Mouse (Mus musculus) CH12.LX (cell line): ENCODE measurements at regions not wholly inside any gene's neighbourhood (a gene's known extent, or its start where the extent isn't known, plus 50 kb on each side); places are given as distances from the start of the nearest gene placed in this dataset.

Source experiments
- DNase-seq: peaks from one replicate; pipeline ENCODE4 v3.0.0-alpha.2; 2013; ENCODE audit errors: extremely low read depth
- H3K27ac ChIP-seq: 2 replicates; pipeline ENCODE4 v1.5.1; 2012; ENCODE audit warnings: low read depth, mild to moderate bottlenecking, control low read depth, moderate library complexity; ENCODE audit not compliant: insufficient read depth
- H3K27me3 ChIP-seq: replicated peaks from 2 replicates; pipeline ENCODE3; 2012; ENCODE audit warnings: inconsistent platforms
- H3K36me3 ChIP-seq, 2 experiments: replicated peaks in 1 of 2; 2 replicates each; pipeline versions ENCODE3 to v1.6.1; 2012; ENCODE audit warnings: inconsistent platforms in 1 of 2, low read length in 1 of 2, mild to moderate bottlenecking in 1 of 2, mixed read lengths in 1 of 2, moderate library complexity in 1 of 2; ENCODE audit not compliant: control insufficient read depth in 1 of 2, insufficient read depth in 1 of 2
- H3K4me1 ChIP-seq, 2 experiments: 2 replicates each; pipeline ENCODE4 v1.6.1; 2012; ENCODE audit warnings: inconsistent platforms in 1 of 2, moderate library complexity in 1 of 2; ENCODE audit not compliant: insufficient read depth in 2 of 2, control insufficient read depth in 1 of 2
- H3K4me2 ChIP-seq: 2 replicates; pipeline ENCODE4 v1.6.1; 2012; ENCODE audit warnings: low read depth, mild to moderate bottlenecking, control low read depth; ENCODE audit not compliant: poor library complexity, insufficient read depth, severe bottlenecking
- H3K4me3 ChIP-seq, 3 experiments: fragments of 150-350 bp in 1 of 3; sonication (generic) in 1 of 3; replicated peaks in 1 of 3; 2 replicates each; pipeline versions ENCODE3 to v1.5.1; 2011 to 2012; ENCODE audit warnings: low read depth in 2 of 3, low read length in 2 of 3, mild to moderate bottlenecking in 2 of 3, moderate library complexity in 2 of 3, control low read depth in 1 of 3, improper control_type of control experiment in 1 of 3, inconsistent platforms in 1 of 3, mixed read lengths in 1 of 3; ENCODE audit not compliant: poor library complexity in 1 of 3
- H3K79me2 ChIP-seq: replicated peaks from 2 replicates; pipeline ENCODE4 v1.6.1; 2012; ENCODE audit warnings: mild to moderate bottlenecking, moderate library complexity; ENCODE audit not compliant: control insufficient read depth, poor library complexity, insufficient read depth, severe bottlenecking; ENCODE audit errors: extremely low read depth
- H3K9ac ChIP-seq: 2 replicates; pipeline ENCODE4 v1.6.1; 2012; ENCODE audit warnings: low read depth, mild to moderate bottlenecking, control low read depth, moderate library complexity; ENCODE audit not compliant: insufficient read depth
- H3K9me3 ChIP-seq: replicated peaks from 2 replicates; pipeline ENCODE3; 2012; ENCODE audit warnings: low read length, inconsistent platforms, mixed read lengths
- BHLHE40 ChIP-seq: IDR thresholded peaks from 2 replicates; pipeline ENCODE4 v1.6.1; 2011; ENCODE audit warnings: mild to moderate bottlenecking, low read depth, low read length, improper control_type of control experiment
- CHD2 ChIP-seq: IDR thresholded peaks from 2 replicates; pipeline ENCODE4 v1.6.1; 2011; ENCODE audit warnings: low read length, improper control_type of control experiment
- CTCF ChIP-seq, 2 experiments: IDR thresholded peaks in 1 of 2; conservative IDR thresholded peaks in 1 of 2; 2 replicates each; pipeline ENCODE4 v1.5.1; 2011 to 2012; ENCODE audit warnings: low read depth in 2 of 2, low read length in 2 of 2, improper control_type of control experiment in 1 of 2, inconsistent platforms in 1 of 2, mild to moderate bottlenecking in 1 of 2, moderate library complexity in 1 of 2
- ELF1 ChIP-seq: IDR thresholded peaks from 2 replicates; pipeline ENCODE4 v1.6.1; 2014; ENCODE audit warnings: low read depth, mild to moderate bottlenecking, inconsistent platforms, low read length, improper control_type of control experiment
- ETS1 ChIP-seq: conservative IDR thresholded peaks from 2 replicates; pipeline ENCODE4 v1.6.1; 2012; ENCODE audit warnings: low read depth, mild to moderate bottlenecking, inconsistent platforms, low read length, improper control_type of control experiment, moderate library complexity
- GABPA ChIP-seq: IDR thresholded peaks from 2 replicates; pipeline ENCODE4 v1.6.1; 2012; ENCODE audit warnings: low read depth, low read length, improper control_type of control experiment, inconsistent platforms; ENCODE audit not compliant: insufficient replicate concordance
- JUND ChIP-seq: conservative IDR thresholded peaks from 2 replicates; pipeline ENCODE4 v1.6.1; 2011; ENCODE audit warnings: low read depth, low read length, improper control_type of control experiment
- MAFK ChIP-seq: IDR thresholded peaks from 2 replicates; pipeline ENCODE4 v1.6.1; 2011; ENCODE audit warnings: low read length, improper control_type of control experiment; ENCODE audit not compliant: insufficient replicate concordance
- MAX ChIP-seq: IDR thresholded peaks from 2 replicates; pipeline ENCODE4 v1.6.1; 2011; ENCODE audit warnings: low read length, improper control_type of control experiment
- MAZ ChIP-seq: IDR thresholded peaks from 2 replicates; pipeline ENCODE4 v1.6.1; 2012; ENCODE audit warnings: low read depth, mild to moderate bottlenecking, inconsistent platforms, low read length, improper control_type of control experiment, moderate library complexity
- NRF1 ChIP-seq: IDR thresholded peaks from 2 replicates; pipeline ENCODE4 v1.6.1; 2014; ENCODE audit warnings: low read depth, mild to moderate bottlenecking, inconsistent platforms, low read length, improper control_type of control experiment, moderate library complexity
- POLR2A ChIP-seq: IDR thresholded peaks from 2 replicates; pipeline ENCODE4 v1.6.1; 2011; ENCODE audit warnings: low read depth, mild to moderate bottlenecking, improper control_type of control experiment, low read length
- POLR2AphosphoS2 ChIP-seq: IDR thresholded peaks from 2 replicates; pipeline ENCODE4 v1.6.1; 2011; ENCODE audit warnings: low read depth, low read length, improper control_type of control experiment
- RAD21 ChIP-seq: IDR thresholded peaks from 2 replicates; pipeline ENCODE4 v1.6.1; 2011; ENCODE audit warnings: low read depth, mild to moderate bottlenecking, low read length, improper control_type of control experiment, moderate library complexity
- RCOR1 ChIP-seq: conservative IDR thresholded peaks from 2 replicates; pipeline ENCODE4 v1.6.1; 2012; ENCODE audit warnings: low read depth, mild to moderate bottlenecking, inconsistent platforms, low read length, improper control_type of control experiment
- TBP ChIP-seq: conservative IDR thresholded peaks from 2 replicates; pipeline ENCODE4 v1.6.1; 2011; ENCODE audit warnings: low read depth, low read length, improper control_type of control experiment
- TCF12 ChIP-seq: IDR thresholded peaks from 2 replicates; pipeline ENCODE4 v1.6.1; 2014; ENCODE audit warnings: low read depth, mild to moderate bottlenecking, inconsistent platforms, low read length, improper control_type of control experiment
- UBTF ChIP-seq: IDR thresholded peaks from 2 replicates; pipeline ENCODE4 v1.6.1; 2012; ENCODE audit warnings: low read depth, mild to moderate bottlenecking, inconsistent platforms, low read length, improper control_type of control experiment, moderate library complexity
- USF1 ChIP-seq: IDR thresholded peaks from 2 replicates; pipeline ENCODE4 v1.6.1; 2014; ENCODE audit warnings: low read depth, mild to moderate bottlenecking, inconsistent platforms, low read length, improper control_type of control experiment
- USF2 ChIP-seq: conservative IDR thresholded peaks from 2 replicates; pipeline ENCODE4 v1.6.1; 2011; ENCODE audit warnings: low read depth, low read length, improper control_type of control experiment
- ZC3H11A ChIP-seq: IDR thresholded peaks from 2 replicates; pipeline ENCODE4 v1.6.1; 2012; ENCODE audit warnings: low read depth, mild to moderate bottlenecking, inconsistent platforms, low read length, improper control_type of control experiment
- ZMIZ1 ChIP-seq: IDR thresholded peaks from 2 replicates; pipeline ENCODE4 v1.6.1; 2012; ENCODE audit warnings: low read depth, mild to moderate bottlenecking, inconsistent platforms, low read length, improper control_type of control experiment
- ZNF384 ChIP-seq: IDR thresholded peaks from 2 replicates; pipeline ENCODE4 v1.6.1; 2012; ENCODE audit warnings: low read depth, low read length, improper control_type of control experiment, inconsistent platforms
- dilution Hi-C: fragments of 300-500 bp; cut with MboI; formaldehyde crosslinking; loops from 2 replicates; pipeline ENCODE4 v1.14.3; 2020; ENCODE audit warnings: low sequenced_read_pairs; ENCODE audit not compliant: extremely low pct_unique_long_range_greater_than_20kb, extremely low pct_ligation_motif_present
- in situ Hi-C: fragments of 300-500 bp; cut with MboI; formaldehyde crosslinking; loops from 3 replicates; pipeline ENCODE4 v1.14.3; 2019; ENCODE audit warnings: low sequenced_read_pairs, low pct_ligation_motif_present, low pct_unique_long_range_greater_than_20kb, mixed read lengths

GRCm38 (mm10) chr2:139032105-139032812, 461.5 kb upstream of the Sptlc3 start:
- in situ Hi-C loops = no loop called here

GRCm38 (mm10) chr2:139034800-139035199, 458.9 kb upstream of the Sptlc3 start:
- no peak overlapping the region for H3K4me3 ChIP-seq
- no peak overlapping the region for H3K27ac ChIP-seq
- peaks cover 25% of the 10 kb centered on the region for H3K9me3 ChIP-seq
- dilution Hi-C loops (no loop called here), in situ Hi-C loops (no loop called here)
- no peaks in the 10 kb centered on the region for H3K36me3 ChIP-seq
- no peak overlapping the region for H3K9ac ChIP-seq
- no peaks in the 10 kb centered on the region for H3K79me2 ChIP-seq
- H3K27me3 ChIP-seq = no peaks in the 10 kb centered on the region
- H3K4me2 ChIP-seq = no peak overlapping the region
- H3K4me1 ChIP-seq = no peaks in the 10 kb centered on the region
- DNase-seq = no peak
- TF ChIP-seq RAD21 = no peak
- TF ChIP-seq POLR2AphosphoS2 = no peak
- TF ChIP-seq USF2 = no peak
- no peak for TF ChIP-seq ETS1
- TF ChIP-seq ZNF384 = no peak
- no peak for TF ChIP-seq POLR2A
- no peak for TF ChIP-seq BHLHE40
- TF ChIP-seq TCF12 = no peak
- TF ChIP-seq ZC3H11A = no peak
- TF ChIP-seq MAZ = no peak
- TF ChIP-seq UBTF = no peak
- no peak for TF ChIP-seq GABPA
- no peak for TF ChIP-seq CHD2
- TF ChIP-seq ELF1 = no peak
- TF ChIP-seq USF1 = no peak
- TF ChIP-seq MAFK = no peak
- TF ChIP-seq TBP = no peak

More at GRCm38 (mm10) chr2:139032105-139032812, 461.5 kb upstream of the Sptlc3 start:
- Histone ChIP-seq H3K9ac (no peak overlapping the region), H3K9me3 (peaks cover 24% of the 10 kb centered on the region), H3K27me3 (no peaks in the 10 kb centered on the region), H3K27ac (no peak overlapping the region), H3K79me2 (no peaks in the 10 kb centered on the region), H3K4me1 (no peaks in the 10 kb centered on the region), H3K4me2 (no peak overlapping the region), H3K4me3 (no peak overlapping the region), H3K36me3 (no peaks in the 10 kb centered on the region)
- TF ChIP-seq ZC3H11A (no peak), ZMIZ1 (no peak), MAX (no peak), BHLHE40 (no peak), ZNF384 (no peak), CTCF (conservative IDR thresholded peaks at IDR 0.05 in 1 of 2, IDR thresholded peaks at IDR 0.05 in 1 of 2; ENCODE audit: low read depth in 2 of 2, low read length in 2 of 2) (no peak), TCF12 (no peak), JUND (no peak), ETS1 (no peak), GABPA (no peak), RCOR1 (no peak), NRF1 (no peak)
- no peak for DNase-seq
- dilution Hi-C loops = no loop called here
